Mouse (Mus musculus): Measurements from ENCODE around the gene Bcdin3d.

Bcdin3d gene

GRCm38 (mm10) chr15:99474576-99474926 is at the start of gene Bcdin3d:
Gene Bcdin3d, minus strand, starts transcription at chr15:99474730.
- DNase-seq (ENCODE audit: low spot score in 2 of 2) = peak; percentile 84 to 88

- DNase-seq (ENCODE audit: low spot score in 2 of 2) = no peak
Observed at GRCm38 (mm10) chr15:99520306-99520705, 45.8 kb upstream of the Bcdin3d start.

GRCm38 (mm10) chr15:99519626-99520025 is 45.1 kb upstream of the Bcdin3d start:
- no peak for DNase-seq (ENCODE audit: low spot score in 2 of 2)

GRCm38 (mm10) chr15:99517715-99518114 is 43.2 kb upstream of the Bcdin3d start:
- no peak for DNase-seq (ENCODE audit: low spot score in 2 of 2)

- no peak for DNase-seq (ENCODE audit: low spot score in 2 of 2)
Observed at GRCm38 (mm10) chr15:99516715-99517114, 42.2 kb upstream of the Bcdin3d start.

GRCm38 (mm10) chr15:99511797-99512525 is 37.4 kb upstream of the Bcdin3d start:
- DNase-seq (ENCODE audit: low spot score in 2 of 2) = no peak

- no peak for DNase-seq (ENCODE audit: low spot score in 2 of 2)
Observed at GRCm38 (mm10) chr15:99510621-99511020, 36.1 kb upstream of the Bcdin3d start.

- no peak for DNase-seq (ENCODE audit: low spot score in 2 of 2)
Observed at GRCm38 (mm10) chr15:99509840-99510239, 35.3 kb upstream of the Bcdin3d start.

- no peak for DNase-seq (ENCODE audit: low spot score in 2 of 2)
Observed at GRCm38 (mm10) chr15:99505324-99506095, 31.0 kb upstream of the Bcdin3d start.

GRCm38 (mm10) chr15:99503256-99503655 is 28.7 kb upstream of the Bcdin3d start:
- no peak for DNase-seq (ENCODE audit: low spot score in 2 of 2)

GRCm38 (mm10) chr15:99502311-99502831 is 27.8 kb upstream of the Bcdin3d start:
- DNase-seq (ENCODE audit: low spot score in 2 of 2) = no peak

- no peak for DNase-seq (ENCODE audit: low spot score in 2 of 2)
Observed at GRCm38 (mm10) chr15:99501292-99502260, 27.0 kb upstream of the Bcdin3d start.

- DNase-seq (ENCODE audit: low spot score in 2 of 2) = no peak
Observed at GRCm38 (mm10) chr15:99500320-99500719, 25.8 kb upstream of the Bcdin3d start.

- DNase-seq (ENCODE audit: low spot score in 2 of 2) = no peak
Observed at GRCm38 (mm10) chr15:99499726-99500125, 25.2 kb upstream of the Bcdin3d start.

- no peak for DNase-seq (ENCODE audit: low spot score in 2 of 2)
Observed at GRCm38 (mm10) chr15:99498781-99499180, 24.3 kb upstream of the Bcdin3d start.

- no peak for DNase-seq (ENCODE audit: low spot score in 2 of 2)
Observed at GRCm38 (mm10) chr15:99498356-99498755, 23.8 kb upstream of the Bcdin3d start.

- DNase-seq (ENCODE audit: low spot score in 2 of 2) = no peak
Observed at GRCm38 (mm10) chr15:99497527-99498242, 23.2 kb upstream of the Bcdin3d start.

- peak in 1 of 2 experiments; percentile 10 for DNase-seq (ENCODE audit: low spot score in 2 of 2)
Observed at GRCm38 (mm10) chr15:99497061-99497460, 22.5 kb upstream of the Bcdin3d start.

- DNase-seq (ENCODE audit: low spot score in 2 of 2) = no peak
Observed at GRCm38 (mm10) chr15:99484745-99485144, 10.2 kb upstream of the Bcdin3d start.

GRCm38 (mm10) chr15:99475814-99476213 is 1.3 kb upstream of the Bcdin3d start:
- DNase-seq (ENCODE audit: low spot score in 2 of 2) = no peak
